Mouse (Mus musculus) MEL (cell line): ENCODE results near the gene Chst4. TPM values are rescaled to one million over a fixed set of nuclear protein-coding genes. Genes with fewer than 3 reads are reported as not detected.

ENCODE experiments used
- DNase-seq: peaks from one replicate; pipeline ENCODE4 v3.0.0; 2011; ENCODE audit warnings: low read depth, low spot score
- H3K27ac ChIP-seq: 2 replicates; pipeline ENCODE4 v1.5.1; 2012; ENCODE audit warnings: low read depth, mild to moderate bottlenecking, control low read depth, low read length, moderate library complexity; ENCODE audit not compliant: control insufficient read depth
- H3K27me3 ChIP-seq, 2 experiments: fragments of 150-350 bp in 1 of 2; sonication (generic) in 1 of 2; 2 replicates each; pipeline ENCODE4 v1.6.1; 2012; ENCODE audit warnings: low read length in 2 of 2, mild to moderate bottlenecking in 2 of 2, improper control_type of control experiment in 1 of 2, moderate library complexity in 1 of 2; ENCODE audit not compliant: insufficient read depth in 2 of 2, control insufficient read depth in 1 of 2
- H3K36me3 ChIP-seq, 2 experiments: 2 replicates each; pipeline ENCODE4 v1.6.1; 2012 to 2014; ENCODE audit warnings: low read length in 2 of 2, improper control_type of control experiment in 1 of 2, inconsistent platforms in 1 of 2, mild to moderate bottlenecking in 1 of 2; ENCODE audit not compliant: insufficient read depth in 2 of 2, control insufficient read depth in 1 of 2
- H3K4me1 ChIP-seq, 2 experiments: fragments of 150-350 bp in 1 of 2; sonication (generic) in 1 of 2; 2 replicates each; pipeline ENCODE4 v1.6.1; 2012; ENCODE audit warnings: low read length in 2 of 2, improper control_type of control experiment in 1 of 2, mild to moderate bottlenecking in 1 of 2; ENCODE audit not compliant: insufficient read depth in 2 of 2, control insufficient read depth in 1 of 2
- H3K4me3 ChIP-seq, 2 experiments: fragments of 150-350 bp in 1 of 2; sonication (generic) in 1 of 2; 2 replicates each; pipeline ENCODE4 v1.5.1; 2012; ENCODE audit warnings: low read depth in 2 of 2, low read length in 2 of 2, mild to moderate bottlenecking in 2 of 2, moderate library complexity in 2 of 2, control low read depth in 1 of 2, improper control_type of control experiment in 1 of 2; ENCODE audit not compliant: control insufficient read depth in 1 of 2, insufficient read depth in 1 of 2
- H3K79me2 ChIP-seq: 2 replicates; pipeline ENCODE4 v1.6.1; 2012; ENCODE audit warnings: mild to moderate bottlenecking, low read length, moderate library complexity; ENCODE audit not compliant: control insufficient read depth, poor library complexity, insufficient read depth
- H3K9ac ChIP-seq: 2 replicates; pipeline ENCODE4 v1.6.1; 2012; ENCODE audit warnings: low read depth, mild to moderate bottlenecking, control low read depth, low read length, moderate library complexity; ENCODE audit not compliant: control insufficient read depth, poor library complexity, severe bottlenecking
- H3K9me3 ChIP-seq: fragments of 150-350 bp; sonication (generic); replicated peaks from 2 replicates; pipeline ENCODE4 v1.6.1; 2012; ENCODE audit warnings: mild to moderate bottlenecking, low read length, improper control_type of control experiment, moderate library complexity; ENCODE audit not compliant: insufficient read depth
- BHLHE40 ChIP-seq: IDR thresholded peaks from 2 replicates; pipeline ENCODE4 v1.6.1; 2012; ENCODE audit warnings: low read depth, mild to moderate bottlenecking, inconsistent platforms, low read length, improper control_type of control experiment, borderline replicate concordance
- CHD1 ChIP-seq: IDR thresholded peaks from 2 replicates; pipeline ENCODE4 v1.6.1; 2012; ENCODE audit warnings: low read depth, mild to moderate bottlenecking, inconsistent platforms, low read length, improper control_type of control experiment
- CHD2 ChIP-seq: IDR thresholded peaks from 2 replicates; pipeline ENCODE4 v1.6.1; 2011; ENCODE audit warnings: low read length, improper control_type of control experiment
- E2F4 ChIP-seq: IDR thresholded peaks from 2 replicates; pipeline ENCODE4 v1.6.1; 2011; ENCODE audit warnings: low read depth, low read length, improper control_type of control experiment, borderline replicate concordance
- ELF1 ChIP-seq: IDR thresholded peaks from 2 replicates; pipeline ENCODE4 v1.6.1; 2014; ENCODE audit warnings: low read depth, mild to moderate bottlenecking, inconsistent platforms, low read length, improper control_type of control experiment, moderate library complexity
- ETS1 ChIP-seq: IDR thresholded peaks from 2 replicates; pipeline ENCODE4 v1.6.1; 2012; ENCODE audit warnings: low read depth, mild to moderate bottlenecking, inconsistent platforms, low read length, improper control_type of control experiment, moderate library complexity
- GABPA ChIP-seq: IDR thresholded peaks from 2 replicates; pipeline ENCODE4 v1.6.1; 2012; ENCODE audit warnings: low read depth, mild to moderate bottlenecking, inconsistent platforms, low read length, improper control_type of control experiment, moderate library complexity
- KAT2A ChIP-seq: conservative IDR thresholded peaks from 2 replicates; pipeline ENCODE4 v1.6.1; 2012; ENCODE audit warnings: low read depth, low read length, improper control_type of control experiment, inconsistent platforms
- MAFK ChIP-seq: IDR thresholded peaks from 2 replicates; pipeline ENCODE4 v1.6.1; 2011; ENCODE audit warnings: low read depth, mild to moderate bottlenecking, low read length, improper control_type of control experiment, borderline replicate concordance
- MAZ ChIP-seq: IDR thresholded peaks from 2 replicates; pipeline ENCODE4 v1.6.1; 2012; ENCODE audit warnings: low read depth, mild to moderate bottlenecking, inconsistent platforms, low read length, improper control_type of control experiment
- MYC ChIP-seq: IDR thresholded peaks from 2 replicates; pipeline ENCODE4 v1.6.1; 2011; ENCODE audit warnings: low read depth, mild to moderate bottlenecking, low read length, improper control_type of control experiment, moderate library complexity
- NELFE ChIP-seq: IDR thresholded peaks from 2 replicates; pipeline ENCODE4 v1.6.1; 2011; ENCODE audit warnings: low read depth, low read length, improper control_type of control experiment
- NRF1 ChIP-seq: IDR thresholded peaks from 2 replicates; pipeline ENCODE4 v1.6.1; 2014; ENCODE audit warnings: low read depth, mild to moderate bottlenecking, inconsistent platforms, low read length, improper control_type of control experiment, moderate library complexity; ENCODE audit not compliant: poor library complexity, insufficient read depth, severe bottlenecking
- POLR2AphosphoS2 ChIP-seq: IDR thresholded peaks from 2 replicates; pipeline ENCODE4 v1.6.1; 2011; ENCODE audit warnings: low read length, improper control_type of control experiment
- RAD21 ChIP-seq: IDR thresholded peaks from 2 replicates; pipeline ENCODE4 v1.6.1; 2011; ENCODE audit warnings: mild to moderate bottlenecking, low read depth, low read length, improper control_type of control experiment
- RCOR1 ChIP-seq: IDR thresholded peaks from 2 replicates; pipeline ENCODE4 v1.6.1; 2012; ENCODE audit warnings: low read depth, mild to moderate bottlenecking, inconsistent platforms, low read length, improper control_type of control experiment
- SIN3A ChIP-seq: IDR thresholded peaks from 2 replicates; pipeline ENCODE4 v1.6.1; 2012; ENCODE audit warnings: low read length, improper control_type of control experiment, inconsistent platforms
- SMC3 ChIP-seq: IDR thresholded peaks from 2 replicates; pipeline ENCODE4 v1.6.1; 2011; ENCODE audit warnings: low read depth, low read length, improper control_type of control experiment
- TAL1 ChIP-seq: IDR thresholded peaks from 2 replicates; pipeline ENCODE4 v1.6.1; 2012; ENCODE audit warnings: mild to moderate bottlenecking, inconsistent platforms, low read length, moderate library complexity, mixed read lengths
- TBP ChIP-seq: IDR thresholded peaks from 2 replicates; pipeline ENCODE4 v1.8.0; 2011; ENCODE audit warnings: low read depth, low read length, improper control_type of control experiment
- TCF12 ChIP-seq: IDR thresholded peaks from 2 replicates; pipeline ENCODE4 v1.6.1; 2014; ENCODE audit warnings: low read depth, mild to moderate bottlenecking, inconsistent platforms, low read length, improper control_type of control experiment, moderate library complexity
- UBTF ChIP-seq: IDR thresholded peaks from 2 replicates; pipeline ENCODE4 v1.6.1; 2012; ENCODE audit warnings: low read depth, mild to moderate bottlenecking, inconsistent platforms, low read length, improper control_type of control experiment, moderate library complexity, borderline replicate concordance; ENCODE audit not compliant: insufficient read depth
- USF1 ChIP-seq: IDR thresholded peaks from 2 replicates; pipeline ENCODE4 v1.6.1; 2014; ENCODE audit warnings: low read depth, mild to moderate bottlenecking, inconsistent platforms, low read length, improper control_type of control experiment, moderate library complexity
- USF2 ChIP-seq, 2 experiments: IDR thresholded peaks; 2 replicates each; pipeline ENCODE4 v1.6.1; 2011 to 2012; ENCODE audit warnings: improper control_type of control experiment in 2 of 2, low read length in 2 of 2, borderline replicate concordance in 1 of 2, inconsistent platforms in 1 of 2, low read depth in 1 of 2, mild to moderate bottlenecking in 1 of 2; ENCODE audit not compliant: insufficient read depth in 1 of 2
- ZC3H11A ChIP-seq: IDR thresholded peaks from 2 replicates; pipeline ENCODE4 v1.6.1; 2012; ENCODE audit warnings: low read depth, mild to moderate bottlenecking, inconsistent platforms, low read length, improper control_type of control experiment
- ZKSCAN1 ChIP-seq: IDR thresholded peaks from 2 replicates; pipeline ENCODE4 v1.6.1; 2012; ENCODE audit warnings: low read depth, mild to moderate bottlenecking, inconsistent platforms, low read length, improper control_type of control experiment, moderate library complexity
- ZMIZ1 ChIP-seq: IDR thresholded peaks from 2 replicates; pipeline ENCODE4 v1.6.1; 2012; ENCODE audit warnings: low read depth, mild to moderate bottlenecking, inconsistent platforms, low read length, improper control_type of control experiment, moderate library complexity
- ZNF384 ChIP-seq: IDR thresholded peaks from 2 replicates; pipeline ENCODE4 v1.6.1; 2012; ENCODE audit warnings: low read depth, mild to moderate bottlenecking, inconsistent platforms, low read length, improper control_type of control experiment
- polyA plus RNA-seq, 2 experiments: library from polyadenylated mRNA; stranded (reverse) in 1 of 2; unstranded in 1 of 2; fragments of >175 nt in 1 of 2; fragments of >200 nt in 1 of 2; gene quantifications; 2 replicates each; pipeline versions ENCODE4 v1.2.1 to v1.2.4; 2012; ENCODE audit warnings: low replicate concordance in 2 of 2, low read depth in 1 of 2; ENCODE audit not compliant: insufficient read length in 2 of 2, insufficient read depth in 1 of 2, missing spikeins in 1 of 2
- total RNA-seq: library from RNA; depleted of rRNA; stranded (reverse); fragments of 300-350 nt; gene quantifications from 2 replicates; pipeline ENCODE4 v1.2.3, GENCODE M21; 2012

The Chst4 gene
- total and polyA plus RNA-seq, 3 experiments: not detected

GRCm38 (mm10) chr8:109987776-109988175, 51.8 kb downstream of the Chst4 start:
- TF ChIP-seq BHLHE40 (no peak), POLR2AphosphoS2 (no peak), TBP (no peak), KAT2A (no peak), ELF1 (no peak), RCOR1 (no peak), NRF1 (no peak), RAD21 (no peak), USF2 (IDR thresholded peaks at IDR 0.05; ENCODE audit: borderline replicate concordance in 1 of 2, insufficient read depth in 1 of 2, low read depth in 1 of 2, low read length in 2 of 2) (no peak), GABPA (no peak), TAL1 (no peak), MAFK (no peak), TCF12 (no peak), MYC (no peak), CHD2 (no peak), USF1 (no peak), CHD1 (no peak), UBTF (no peak)
- H3K27me3 ChIP-seq: peaks cover 0 to 1% of the 10 kb centered on the region in 2 experiments; a peak in 2 of 4 replicates

GRCm38 (mm10) chr8:109986384-109986783, 53.2 kb downstream of the Chst4 start:
- Histone ChIP-seq H3K79me2 (no peaks in the 10 kb centered on the region), H3K27me3 (peaks cover 0 to 1% of the 10 kb centered on the region in 2 experiments; a peak in 2 of 4 replicates)
- DNase-seq: no peak

More at GRCm38 (mm10) chr8:109987776-109988175, 51.8 kb downstream of the Chst4 start:
- no peaks in the 10 kb centered on the region for H3K36me3 ChIP-seq
- H3K4me1 ChIP-seq: no peaks in the 10 kb centered on the region
- no peaks in the 10 kb centered on the region for H3K79me2 ChIP-seq
- DNase-seq: no peak
- H3K9ac ChIP-seq: no peak overlapping the region
- no peaks in the 10 kb centered on the region for H3K9me3 ChIP-seq
- no peak overlapping the region for H3K4me3 ChIP-seq
- H3K27ac ChIP-seq: no peak overlapping the region

More at GRCm38 (mm10) chr8:109986384-109986783, 53.2 kb downstream of the Chst4 start:
- H3K9me3 ChIP-seq: no peaks in the 10 kb centered on the region
- no peak for TF ChIP-seq UBTF
- no peak for TF ChIP-seq ZMIZ1
- TF ChIP-seq NRF1: no peak
- no peak for TF ChIP-seq NELFE
- no peak for TF ChIP-seq ELF1
- no peak for TF ChIP-seq MAFK
- no peak for TF ChIP-seq ETS1
- TF ChIP-seq RCOR1: no peak
- no peak for TF ChIP-seq ZC3H11A
- TF ChIP-seq TAL1: no peak
- TF ChIP-seq ZKSCAN1: no peak
- TF ChIP-seq MYC: no peak
- TF ChIP-seq SIN3A: no peak
- no peak for TF ChIP-seq USF2 (IDR thresholded peaks at IDR 0.05; ENCODE audit: borderline replicate concordance in 1 of 2, insufficient read depth in 1 of 2, low read depth in 1 of 2, low read length in 2 of 2)
- no peak for TF ChIP-seq ZNF384
- TF ChIP-seq E2F4: no peak
- no peak for TF ChIP-seq SMC3
- no peak for TF ChIP-seq MAZ
- no peak overlapping the region for H3K9ac ChIP-seq
- H3K4me3 ChIP-seq: no peak overlapping the region
- H3K36me3 ChIP-seq: no peaks in the 10 kb centered on the region
- H3K4me1 ChIP-seq: no peaks in the 10 kb centered on the region
- no peak overlapping the region for H3K27ac ChIP-seq
